Mouse (Mus musculus) stomach, postnatal 0 days (tissue): Measurements from ENCODE around the gene Vmn1r207-ps. TPM values are rescaled to one million over a fixed set of nuclear protein-coding genes. Genes with fewer than 3 reads are reported as not detected.
"Not testable (repeated sequence)": the region's sequence is repeated elsewhere in the genome, so short reads cannot be mapped to it uniquely, and the experiment has no call there.

Source experiments
- ATAC-seq: fragments of 200-750 bp; cut with Nextera tagmentation; 2 replicates; pipeline ENCODE4 v1.8.0; 2017; ENCODE audit not compliant: low FRiP score, low TSS enrichment
- DNase-seq: peaks from one replicate; pipeline ENCODE4 v3.0.0-alpha.2; 2016; ENCODE audit warnings: low spot score
- H3K27ac ChIP-seq: fragments of 300-500 bp; sonication (generic); replicated peaks from 2 replicates; pipeline ENCODE4 v1.5.1; 2014; ENCODE audit warnings: mild to moderate bottlenecking, control low read depth
- H3K27me3 ChIP-seq: fragments of 300-500 bp; sonication (generic); 2 replicates; pipeline ENCODE4 v1.6.1; 2014; ENCODE audit warnings: low read length; ENCODE audit not compliant: control insufficient read depth, insufficient read depth
- H3K36me3 ChIP-seq: fragments of 300-500 bp; sonication (generic); 2 replicates; pipeline ENCODE4 v1.6.1; 2014; ENCODE audit warnings: low read length, mixed read lengths; ENCODE audit not compliant: control insufficient read depth, insufficient read depth
- H3K4me1 ChIP-seq: fragments of 300-500 bp; sonication (generic); replicated peaks from 2 replicates; pipeline ENCODE4 v1.6.1; 2014; ENCODE audit warnings: antibody characterized with exemption; ENCODE audit not compliant: control insufficient read depth, insufficient read depth
- H3K4me2 ChIP-seq: fragments of 300-500 bp; sonication (generic); replicated peaks from 2 replicates; pipeline ENCODE4 v1.6.1; 2014; ENCODE audit warnings: low read depth, mild to moderate bottlenecking, control low read depth, moderate library complexity
- H3K4me3 ChIP-seq: fragments of 300-500 bp; sonication (generic); 2 replicates; pipeline ENCODE4 v1.5.1; 2014; ENCODE audit warnings: low read depth, low read length, control low read depth
- H3K9ac ChIP-seq: fragments of 300-500 bp; sonication (generic); 2 replicates; pipeline ENCODE4 v1.6.1; 2014; ENCODE audit warnings: mild to moderate bottlenecking, low read length, control low read depth, mixed read lengths
- H3K9me3 ChIP-seq: fragments of 300-500 bp; sonication (generic); 2 replicates; pipeline ENCODE4 v1.6.1; 2016; ENCODE audit warnings: low read length; ENCODE audit not compliant: control insufficient read depth
- CTCF ChIP-seq: IDR thresholded peaks from 2 replicates; pipeline ENCODE4 v1.5.1; 2016; ENCODE audit warnings: antibody characterized with exemption, low read depth, mild to moderate bottlenecking, moderate library complexity
- EP300 ChIP-seq: optimal IDR thresholded peaks from 2 replicates; pipeline ENCODE3; 2016; ENCODE audit warnings: antibody characterized with exemption
- WGBS: fragments of 180-500 bp; shearing (Covaris S2); extraction: QIAGEN DNeasy Blood & Tissue Kit; methylation state at CpG from one replicate; pipeline ENCODE4 v1.1.7; 2014; 5-methylcytosine and 5-hydroxymethylcytosine counted together
- polyA plus RNA-seq: library from polyadenylated mRNA; unstranded; fragments of >200 nt; fragmentation: Nextera tagmentation; extraction: Ambion mirVana; gene quantifications from 2 replicates; pipeline ENCODE4 v1.2.1, GENCODE M21; 2015

The Vmn1r207-ps gene
- not detected in 2 replicates for polyA plus RNA-seq

DNA sequence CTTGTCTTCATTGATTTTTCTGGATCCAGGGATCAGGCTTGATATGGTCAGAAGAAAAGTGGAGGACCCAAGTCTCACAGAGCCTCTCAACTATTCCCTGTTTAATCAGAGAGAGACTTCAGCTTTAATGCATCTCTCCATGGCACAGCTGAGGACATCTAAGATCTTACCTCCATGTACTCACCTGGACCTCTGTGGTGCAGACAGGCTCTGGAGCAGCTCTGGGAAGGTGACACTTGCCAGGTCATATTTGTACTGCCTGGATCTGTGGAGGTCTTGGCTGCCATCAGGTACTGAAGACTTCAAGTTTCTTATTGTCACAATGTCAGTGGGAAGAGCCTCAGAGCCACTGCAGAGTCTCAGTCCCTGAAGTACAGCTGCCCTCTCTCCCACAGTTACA is at the start of gene Vmn1r207-ps:
TSS of gene Vmn1r207-ps (minus strand) at position 101 of the 400 bp plus-strand sequence.
- not testable (repeated sequence) for H3K9me3 ChIP-seq, H3K4me3 ChIP-seq, H3K9ac ChIP-seq, H3K4me2 ChIP-seq, DNase-seq, ATAC-seq, H3K36me3 ChIP-seq, H3K4me1 ChIP-seq, H3K27ac ChIP-seq, H3K27me3 ChIP-seq

DNA sequence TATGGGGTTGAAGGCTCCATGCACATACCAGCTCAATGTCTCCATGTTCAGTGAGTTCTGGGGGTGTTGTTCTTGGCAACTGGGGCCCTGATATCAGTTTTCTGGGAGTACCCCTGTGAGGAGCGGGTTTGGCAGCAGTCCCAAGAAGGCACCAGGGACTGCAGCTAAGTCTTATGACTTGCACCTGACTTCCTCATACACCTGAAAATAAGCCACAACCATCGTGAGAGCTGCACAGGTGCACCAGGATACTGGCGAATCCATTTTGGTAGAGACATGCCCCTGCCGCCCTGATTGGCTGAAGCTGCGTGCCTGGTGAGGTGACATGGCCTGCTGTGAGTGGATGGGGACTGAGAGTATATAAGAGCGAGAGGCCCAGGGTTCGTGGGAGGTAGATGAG is 47.9 kb upstream of the Vmn1r207-ps start, which contains the start of gene Vmn1r208:
TSS of gene Vmn1r208 (minus strand) at position 101 of the 400 bp plus-strand sequence.
- H3K4me2 ChIP-seq, H3K4me3 ChIP-seq, H3K4me1 ChIP-seq, H3K9me3 ChIP-seq, H3K36me3 ChIP-seq, H3K27ac ChIP-seq, ATAC-seq, H3K27me3 ChIP-seq, H3K9ac ChIP-seq, DNase-seq: not testable (repeated sequence)
- WGBS = no CpG with 5 or more reads among the region's 7 CpGs

- not testable (repeated sequence) for H3K9ac ChIP-seq, H3K4me1 ChIP-seq, H3K27me3 ChIP-seq, H3K4me2 ChIP-seq, DNase-seq, H3K4me3 ChIP-seq, H3K9me3 ChIP-seq, H3K27ac ChIP-seq, ATAC-seq, H3K36me3 ChIP-seq
- WGBS = 67% methylated on average over 1 of the region's 2 CpGs
These were observed 42.2 kb upstream of the Vmn1r207-ps start for GRCm38 (mm10) chr13:22771592-22771991.

- TF ChIP-seq CTCF = peak; percentile 59
- no peak for TF ChIP-seq EP300
- H3K4me3 ChIP-seq = no peak overlapping the region
- H3K27me3 ChIP-seq = no peaks in the 10 kb centered on the region
- H3K27ac ChIP-seq = no peak overlapping the region
- no peak overlapping the region for H3K9ac ChIP-seq
- no peak for DNase-seq
- H3K36me3 ChIP-seq = no peaks in the 10 kb centered on the region
- no peak for ATAC-seq
- no peak overlapping the region for H3K4me2 ChIP-seq
- no peaks in the 10 kb centered on the region for H3K4me1 ChIP-seq
- H3K9me3 ChIP-seq = no peaks in the 10 kb centered on the region
These were observed 18.1 kb upstream of the Vmn1r207-ps start for GRCm38 (mm10) chr13:22747524-22747923.

GRCm38 (mm10) chr13:22706947-22707346 is 22.5 kb downstream of the Vmn1r207-ps start:
- not testable (repeated sequence) for H3K4me2 ChIP-seq, DNase-seq

DNA sequence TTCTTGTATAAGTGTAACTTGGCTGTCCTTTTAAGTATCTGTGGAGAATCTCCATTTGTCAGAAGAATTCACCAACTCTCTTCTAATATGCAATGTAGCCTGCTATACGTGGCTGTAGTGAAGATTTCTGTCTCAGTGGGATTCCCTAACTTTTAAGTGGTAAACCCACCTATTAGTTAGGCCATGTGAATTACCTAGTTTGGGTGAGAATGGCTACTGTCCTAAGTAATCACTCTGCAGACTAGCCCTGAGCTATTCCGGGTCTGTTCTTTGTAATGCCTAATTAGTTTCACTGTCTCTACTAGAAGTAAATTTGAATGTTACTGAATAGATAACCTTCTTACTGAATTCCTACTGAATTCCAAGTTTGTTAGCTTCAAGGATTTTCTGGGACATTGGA is 26.5 kb downstream of the Vmn1r207-ps start:
- not testable (repeated sequence) for H3K27ac ChIP-seq, DNase-seq, H3K4me3 ChIP-seq, ATAC-seq, H3K4me1 ChIP-seq, H3K9ac ChIP-seq, H3K9me3 ChIP-seq, H3K36me3 ChIP-seq, H3K27me3 ChIP-seq, H3K4me2 ChIP-seq
- WGBS = 40% methylated on average over 2 of the region's 2 CpGs

More at GRCm38 (mm10) chr13:22706947-22707346, 22.5 kb downstream of the Vmn1r207-ps start:
- ATAC-seq, H3K4me3 ChIP-seq, H3K4me1 ChIP-seq, H3K27me3 ChIP-seq, H3K9ac ChIP-seq, H3K9me3 ChIP-seq, H3K36me3 ChIP-seq, H3K27ac ChIP-seq: not testable (repeated sequence)

Other genes starting within 250 kb of the Vmn1r207-ps start
- not detected in 2 replicates for gene Vmn1r202, start 224.2 kb downstream of the Vmn1r207-ps start, polyA plus RNA-seq
- not detected in 2 replicates for gene Vmn1r203, start 211.5 kb downstream of the Vmn1r207-ps start, polyA plus RNA-seq
- gene Vmn1r204, start 176.4 kb downstream of the Vmn1r207-ps start, polyA plus RNA-seq = not detected in 2 replicates
- gene Vmn1r205, start 136.6 kb downstream of the Vmn1r207-ps start, polyA plus RNA-seq = not detected in 2 replicates
- gene Vmn1r206, start 105.4 kb downstream of the Vmn1r207-ps start, polyA plus RNA-seq = not detected in 2 replicates
- 0.04 TPM in 1 of 2 replicates, not detected in the other for gene Vmn1r208, start 47.8 kb upstream of the Vmn1r207-ps start, polyA plus RNA-seq
- gene Vmn1r209, start 80.1 kb upstream of the Vmn1r207-ps start, polyA plus RNA-seq = not detected in 2 replicates
- not detected in 2 replicates for gene Vmn1r210, start 101.7 kb upstream of the Vmn1r207-ps start, polyA plus RNA-seq
- gene Vmn1r211, start 127.9 kb upstream of the Vmn1r207-ps start, polyA plus RNA-seq = not detected in 2 replicates
- gene Vmn1r212, start 154.6 kb upstream of the Vmn1r207-ps start, polyA plus RNA-seq = not detected in 2 replicates